Mouse (Mus musculus) thymus, adult 2 months (tissue): Measurements from ENCODE around the gene Gm11213. TPM values are rescaled to one million over a fixed set of nuclear protein-coding genes. Genes with fewer than 3 reads are reported as not detected.

Experiments
- DNase-seq: peaks from one replicate; pipeline ENCODE4 v3.0.0; 2021
- H3K27ac ChIP-seq: fragments of 200-500 bp; 2 replicates; pipeline ENCODE4 v1.5.1; 2012; ENCODE audit warnings: low read length, control low read depth; ENCODE audit not compliant: control insufficient read depth, insufficient read depth
- H3K27me3 ChIP-seq: fragments of 200-500 bp; 2 replicates; pipeline ENCODE4 v1.6.1; 2012; ENCODE audit warnings: mild to moderate bottlenecking, low read length, moderate library complexity, mixed read lengths; ENCODE audit not compliant: control insufficient read depth, insufficient read depth
- H3K36me3 ChIP-seq: fragments of 200-500 bp; 2 replicates; pipeline ENCODE4 v1.6.1; 2012; ENCODE audit warnings: mild to moderate bottlenecking, low read length, moderate library complexity; ENCODE audit not compliant: control insufficient read depth, insufficient read depth
- H3K4me1 ChIP-seq: fragments of 200-500 bp; replicated peaks from 2 replicates; pipeline ENCODE4 v1.6.1; 2012; ENCODE audit warnings: low read length; ENCODE audit not compliant: control insufficient read depth, insufficient read depth
- H3K4me3 ChIP-seq: fragments of 200-500 bp; 2 replicates; pipeline ENCODE4 v1.5.1; 2012; ENCODE audit warnings: mild to moderate bottlenecking, low read length, control low read depth, moderate library complexity; ENCODE audit not compliant: control insufficient read depth, insufficient read depth
- CTCF ChIP-seq: fragments of 200-500 bp; IDR thresholded peaks from 2 replicates; pipeline ENCODE4 v1.5.1; 2012; ENCODE audit warnings: mild to moderate bottlenecking, control low read depth, low read length, moderate library complexity, borderline replicate concordance; ENCODE audit not compliant: control insufficient read depth, poor library complexity, insufficient read depth; ENCODE audit errors: extremely low read depth
- POLR2A ChIP-seq: fragments of 200-500 bp; IDR thresholded peaks from 2 replicates; pipeline ENCODE4 v1.6.1; 2012; ENCODE audit warnings: mild to moderate bottlenecking, low read length, control low read depth, moderate library complexity; ENCODE audit not compliant: control insufficient read depth, poor library complexity, insufficient read depth; ENCODE audit errors: extremely low read depth
- WGBS: fragments of 180-500 bp; shearing (Covaris S2); methylation state at CpG from one replicate; pipeline ENCODE4 v1.1.7; 2018; 5-methylcytosine and 5-hydroxymethylcytosine counted together
- polyA plus RNA-seq: library from polyadenylated mRNA; depleted of rRNA; stranded (reverse); fragments of >200 nt; gene quantifications from 2 replicates; pipeline ENCODE4 v1.2.3, GENCODE M21; 2012

The Gm11213 gene
- polyA plus RNA-seq, 1 experiment = not detected

DNA sequence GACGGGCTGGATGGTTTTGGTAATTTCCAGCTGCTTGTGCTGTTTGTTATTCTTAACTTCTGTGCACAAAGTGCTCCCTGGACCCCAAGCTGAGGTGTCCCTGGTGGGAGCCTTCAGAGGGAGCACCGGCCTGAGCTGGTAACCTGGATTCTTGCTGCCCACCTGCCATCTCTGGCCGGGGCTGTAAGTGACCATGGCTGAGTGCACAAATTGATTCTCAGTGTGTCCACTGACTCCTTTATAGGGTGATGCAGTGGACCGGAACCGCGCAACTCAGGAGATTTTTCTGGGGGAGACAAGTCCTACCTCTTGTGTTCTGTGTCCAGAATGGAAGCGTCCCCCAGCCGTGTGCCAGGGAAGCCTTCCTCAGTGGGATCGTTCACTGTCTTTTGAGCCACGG is 19.8 kb downstream of the Gm11213 start:
- 98% methylated on average over 10 of the region's 10 CpGs for whole genome bisulfite sequencing
- H3K27ac ChIP-seq = no peak overlapping the region
- no peak for TF ChIP-seq POLR2A
- no peak for TF ChIP-seq CTCF
- no peaks in the 10 kb centered on the region for H3K27me3 ChIP-seq
- no peaks in the 10 kb centered on the region for H3K4me1 ChIP-seq
- no peak for DNase-seq
- H3K36me3 ChIP-seq = no peaks in the 10 kb centered on the region
- no peak overlapping the region for H3K4me3 ChIP-seq

GRCm38 (mm10) chr4:63582580-63582979 is 22.5 kb downstream of the Gm11213 start:
- 94% methylated on average over 5 of the region's 5 CpGs for WGBS
- Histone ChIP-seq H3K36me3 (no peaks in the 10 kb centered on the region), H3K4me3 (no peak overlapping the region), H3K27ac (no peak overlapping the region), H3K27me3 (no peaks in the 10 kb centered on the region), H3K4me1 (no peaks in the 10 kb centered on the region)
- DNase-seq = no peak
- TF ChIP-seq POLR2A = no peak
- TF ChIP-seq CTCF = no peak

DNA sequence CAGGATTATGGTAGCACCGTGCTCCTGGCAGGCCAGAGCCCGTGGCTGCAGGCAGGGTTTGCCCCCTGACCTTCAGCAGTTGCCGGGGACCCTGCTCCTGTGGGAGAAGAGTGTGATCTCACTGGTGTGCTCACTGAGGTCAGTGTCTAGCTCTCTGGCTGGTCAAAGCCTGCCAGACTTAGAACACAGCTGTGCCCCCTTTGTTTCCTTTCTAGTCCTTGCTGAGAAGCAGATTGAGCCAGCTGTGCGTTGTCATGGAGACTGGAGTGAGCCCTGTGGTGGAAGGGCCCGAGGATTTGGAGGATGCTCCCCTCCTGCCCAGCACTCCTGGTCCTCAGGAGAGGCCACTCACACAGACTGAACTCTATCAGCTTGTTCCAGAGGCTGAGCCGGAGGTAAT is 25.0 kb downstream of the Gm11213 start:
- TF ChIP-seq CTCF (no peak), POLR2A (no peak)

DNA sequence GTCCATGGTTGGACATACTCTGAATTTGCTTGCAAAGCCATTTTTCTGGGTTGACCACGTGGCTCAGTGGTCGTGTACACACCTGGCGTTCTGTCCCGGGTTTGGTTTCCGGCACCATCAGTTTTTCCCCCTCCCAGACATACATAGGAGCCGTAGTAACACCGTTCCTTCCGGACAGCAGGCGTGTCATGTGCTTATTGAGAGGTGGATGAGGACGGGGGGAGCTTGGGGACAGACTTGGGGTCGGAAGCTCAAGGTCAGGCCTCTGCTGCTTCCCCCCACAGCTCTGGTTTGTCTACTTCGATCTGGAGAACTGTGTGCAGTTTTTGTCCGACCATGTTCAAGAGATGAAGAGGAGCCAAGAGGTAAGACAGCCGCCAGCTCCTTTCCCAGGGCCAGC is 25.4 kb downstream of the Gm11213 start:
- Histone ChIP-seq H3K27me3 (no peaks in the 10 kb centered on the region), H3K4me1 (no peaks in the 10 kb centered on the region), H3K27ac (no peak overlapping the region), H3K4me3 (no peak overlapping the region), H3K36me3 (no peaks in the 10 kb centered on the region)
- 94% methylated on average over 14 of the region's 14 CpGs for WGBS
- no peak for DNase-seq
- no peak for TF ChIP-seq POLR2A
- TF ChIP-seq CTCF = no peak

More for the DNA sequence above, 25.0 kb downstream of the Gm11213 start:
- no peaks in the 10 kb centered on the region for H3K27me3 ChIP-seq
- no peaks in the 10 kb centered on the region for H3K36me3 ChIP-seq
- no peaks in the 10 kb centered on the region for H3K4me1 ChIP-seq
- no peak overlapping the region for H3K4me3 ChIP-seq
- no peak overlapping the region for H3K27ac ChIP-seq
- DNase-seq = no peak
- 91% methylated on average over 6 of the region's 6 CpGs for WGBS

DNA sequence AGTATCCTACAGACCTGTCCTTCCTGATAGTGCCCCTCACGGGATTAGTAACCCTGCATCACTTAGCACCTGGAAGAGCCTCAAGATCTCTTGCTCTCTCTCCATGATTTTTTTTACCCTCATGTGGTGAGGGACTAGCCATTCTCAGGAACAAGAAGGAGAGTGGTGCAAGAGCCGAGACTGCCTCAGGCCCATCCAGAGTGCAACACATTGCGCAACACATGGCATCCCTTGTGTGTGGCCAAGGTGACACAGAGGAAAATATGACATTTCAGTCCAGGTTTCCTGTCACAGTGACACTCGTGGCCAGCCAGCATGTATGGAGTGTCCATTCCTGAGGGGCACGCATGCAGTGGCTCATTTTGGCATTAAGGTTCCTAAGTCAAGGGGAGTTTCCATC is 32.4 kb downstream of the Gm11213 start:
- Histone ChIP-seq H3K4me1 (no peaks in the 10 kb centered on the region), H3K4me3 (no peak overlapping the region), H3K27ac (no peak overlapping the region), H3K27me3 (no peaks in the 10 kb centered on the region), H3K36me3 (peaks cover 9% of the 10 kb centered on the region)
- TF ChIP-seq POLR2A (no peak), CTCF (no peak)
- 95% methylated on average over 5 of the region's 5 CpGs for WGBS
- no peak for DNase-seq

DNA sequence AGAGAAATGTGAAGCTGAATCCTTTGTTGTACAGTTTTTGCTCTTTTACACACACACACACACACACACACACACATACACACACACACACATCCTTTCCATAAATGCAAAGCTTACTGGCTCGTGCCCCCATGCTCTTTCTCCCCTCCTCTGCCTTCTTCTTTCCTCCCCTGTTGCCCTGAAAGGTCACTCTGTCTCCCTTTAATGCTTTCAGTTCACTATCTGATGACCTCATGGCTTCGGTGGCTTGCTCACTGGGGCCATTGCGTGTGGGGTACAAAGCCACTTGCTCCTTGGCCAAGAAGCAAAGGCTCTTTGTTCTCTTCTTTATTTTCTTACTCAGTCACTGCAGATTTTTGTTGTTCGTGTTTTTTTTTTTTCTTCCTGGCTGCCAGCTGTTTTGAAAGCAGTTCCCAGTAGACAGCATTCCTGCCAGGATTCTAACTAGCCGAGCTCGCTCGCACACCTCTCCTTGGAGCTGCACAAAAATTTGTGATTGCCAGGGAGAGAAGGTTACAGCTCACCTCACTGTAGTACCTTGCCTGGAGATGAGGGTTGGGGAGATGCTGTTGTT is 34.8 kb downstream of the Gm11213 start:
- Histone ChIP-seq H3K4me1 (no peaks in the 10 kb centered on the region), H3K27ac (no peak overlapping the region), H3K4me3 (no peak overlapping the region), H3K27me3 (no peaks in the 10 kb centered on the region), H3K36me3 (peaks cover 9% of the 10 kb centered on the region)
- TF ChIP-seq POLR2A (no peak), CTCF (no peak)
- no peak for DNase-seq
- WGBS = 90% methylated on average over 7 of the region's 7 CpGs

GRCm38 (mm10) chr4:63569322-63569721 is 35.7 kb downstream of the Gm11213 start:
- 96% methylated on average over 8 of the region's 8 CpGs for WGBS
- peaks cover 9% of the 10 kb centered on the region for H3K36me3 ChIP-seq
- DNase-seq = no peak
- H3K4me1 ChIP-seq = no peaks in the 10 kb centered on the region
- H3K27ac ChIP-seq = no peak overlapping the region
- TF ChIP-seq CTCF (no peak), POLR2A (no peak)
- H3K4me3 ChIP-seq = no peak overlapping the region
- no peaks in the 10 kb centered on the region for H3K27me3 ChIP-seq
